Mouse (Mus musculus) heart, embryonic 14.5 days (tissue): ENCODE results near the gene Nav1. TPM values are rescaled to one million over a fixed set of nuclear protein-coding genes. Genes with fewer than 3 reads are reported as not detected.
A peak's percentile ranks its signal among the peaks of the same experiment; 100 is the strongest.

Source experiments
- ATAC-seq: fragments of 200-750 bp; cut with Nextera tagmentation; 2 replicates; pipeline ENCODE4 v1.8.0; 2017; ENCODE audit warnings: low read depth, moderate TSS enrichment; ENCODE audit not compliant: insufficient number of reproducible peaks, insufficient read depth, low FRiP score
- H3K27ac ChIP-seq, 2 experiments: fragments of 200-500 bp in 1 of 2; fragments of 300-500 bp in 1 of 2; sonication (generic) in 1 of 2; replicated peaks in 1 of 2; 2 replicates each; pipeline ENCODE4 v1.5.1; 2012 to 2014; ENCODE audit warnings: low read depth in 2 of 2, low read length in 2 of 2, control low read depth in 1 of 2, mild to moderate bottlenecking in 1 of 2, mixed read lengths in 1 of 2; ENCODE audit not compliant: control insufficient read depth in 1 of 2, insufficient read depth in 1 of 2
- H3K27me3 ChIP-seq: fragments of 300-500 bp; sonication (generic); 2 replicates; pipeline ENCODE4 v1.6.1; 2014; ENCODE audit warnings: mild to moderate bottlenecking, low read length, control low read depth; ENCODE audit not compliant: control insufficient read depth, insufficient read depth
- H3K36me3 ChIP-seq: fragments of 300-500 bp; sonication (generic); 2 replicates; pipeline ENCODE4 v1.6.1; 2014; ENCODE audit warnings: mild to moderate bottlenecking, control low read depth, low read length, mixed read lengths; ENCODE audit not compliant: control insufficient read depth, insufficient read depth
- H3K4me1 ChIP-seq, 2 experiments: fragments of 200-500 bp in 1 of 2; fragments of 300-500 bp in 1 of 2; sonication (generic) in 1 of 2; 2 replicates each; pipeline ENCODE4 v1.6.1; 2012 to 2014; ENCODE audit warnings: low read length in 2 of 2, control low read depth in 1 of 2, mixed read lengths in 1 of 2; ENCODE audit not compliant: control insufficient read depth in 2 of 2, insufficient read depth in 2 of 2
- H3K4me2 ChIP-seq: fragments of 300-500 bp; sonication (generic); 2 replicates; pipeline ENCODE4 v1.6.1; 2014; ENCODE audit warnings: mild to moderate bottlenecking, low read length
- H3K4me3 ChIP-seq, 2 experiments: fragments of 200-500 bp in 1 of 2; fragments of 300-500 bp in 1 of 2; sonication (generic) in 1 of 2; 2 replicates each; pipeline ENCODE4 v1.5.1; 2012 to 2014; ENCODE audit warnings: low read length in 2 of 2, mild to moderate bottlenecking in 2 of 2, control low read depth in 1 of 2, low read depth in 1 of 2, moderate library complexity in 1 of 2; ENCODE audit not compliant: control insufficient read depth in 1 of 2, insufficient read depth in 1 of 2
- H3K9ac ChIP-seq: fragments of 300-500 bp; sonication (generic); 2 replicates; pipeline ENCODE4 v1.6.1; 2014; ENCODE audit warnings: mild to moderate bottlenecking, low read length
- H3K9me3 ChIP-seq: fragments of 300-500 bp; sonication (generic); 2 replicates; pipeline ENCODE4 v1.6.1; 2016; ENCODE audit warnings: low read length, control low read depth; ENCODE audit not compliant: control insufficient read depth
- WGBS: fragments of 180-500 bp; shearing (Covaris S2); extraction: QIAGEN DNeasy Blood & Tissue Kit; methylation state at CpG from one replicate; pipeline ENCODE4 v1.1.7; 2014; 5-methylcytosine and 5-hydroxymethylcytosine counted together
- polyA plus RNA-seq: library from polyadenylated mRNA; unstranded; fragments of >200 nt; fragmentation: Nextera tagmentation; extraction: Ambion mirVana; gene quantifications from 2 replicates; pipeline ENCODE4 v1.2.1, GENCODE M21; 2014

Nav1 gene
- polyA plus RNA-seq, 1 experiment from 2014 or later = 28.0 TPM

DNA sequence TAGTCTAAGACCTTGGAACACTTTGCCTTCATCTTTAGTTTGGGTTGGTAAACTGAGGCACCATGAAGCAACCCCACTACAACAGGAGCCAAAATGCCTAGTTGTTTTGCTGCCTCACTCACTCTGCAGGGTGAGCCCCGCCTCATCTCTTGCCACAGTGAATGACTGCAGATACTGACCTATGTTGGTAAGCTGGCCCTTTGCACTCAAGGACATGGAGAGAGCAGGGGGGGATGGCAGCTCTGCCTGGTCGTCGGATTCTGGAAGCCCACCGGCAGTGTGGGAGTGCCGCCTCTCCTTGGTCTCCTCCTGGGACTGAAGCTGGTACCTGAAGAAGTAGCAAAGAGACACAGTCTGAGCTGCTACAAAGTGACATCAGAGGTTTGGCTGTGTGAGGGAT, 139.6 kb downstream of the Nav1 start:
- H3K27me3 ChIP-seq = no peaks in the 10 kb centered on the region
- ATAC-seq = no peak
- H3K4me1 ChIP-seq = peaks cover 0 to 5% of the 10 kb centered on the region in 2 experiments; a peak in 2 of 4 replicates
- no peak overlapping the region for H3K9ac ChIP-seq
- no peaks in the 10 kb centered on the region for H3K9me3 ChIP-seq
- WGBS = 82% methylated on average over 5 of the region's 5 CpGs
- H3K36me3 ChIP-seq = peaks cover 100% of the 10 kb centered on the region
- no peak overlapping the region for H3K4me3 ChIP-seq
- H3K4me2 ChIP-seq = no peak overlapping the region
- H3K27ac ChIP-seq = no peak overlapping the region

DNA sequence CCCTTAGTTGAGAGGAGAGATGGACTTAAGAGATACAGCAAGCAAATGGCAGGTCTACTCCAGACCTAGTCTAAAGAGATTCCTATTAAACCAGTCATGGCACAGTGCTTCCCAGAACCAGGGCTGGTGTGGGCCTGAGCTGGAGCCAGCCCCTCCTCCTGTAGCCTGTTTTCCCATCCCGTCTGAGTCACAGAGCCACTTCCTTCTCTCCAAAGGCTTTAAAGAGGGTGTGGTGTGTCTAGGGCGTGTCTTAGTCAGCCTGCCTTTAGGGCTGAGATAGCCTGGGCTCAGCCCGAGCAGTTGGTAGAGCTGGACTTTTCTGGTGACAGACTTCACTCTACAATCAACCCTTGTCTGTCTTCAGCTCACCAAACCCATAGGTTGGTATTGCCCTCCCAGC, 140.2 kb downstream of the Nav1 start:
- Histone ChIP-seq H3K4me1 (peaks cover 0 to 5% of the 10 kb centered on the region in 2 experiments; a peak in 2 of 4 replicates), H3K9me3 (no peaks in the 10 kb centered on the region), H3K27me3 (no peaks in the 10 kb centered on the region), H3K4me2 (no peak overlapping the region), H3K27ac (no peak overlapping the region), H3K9ac (no peak overlapping the region), H3K36me3 (peaks cover 100% of the 10 kb centered on the region), H3K4me3 (no peak overlapping the region)
- no peak for ATAC-seq
- 43% methylated on average over 3 of the region's 3 CpGs for WGBS

DNA sequence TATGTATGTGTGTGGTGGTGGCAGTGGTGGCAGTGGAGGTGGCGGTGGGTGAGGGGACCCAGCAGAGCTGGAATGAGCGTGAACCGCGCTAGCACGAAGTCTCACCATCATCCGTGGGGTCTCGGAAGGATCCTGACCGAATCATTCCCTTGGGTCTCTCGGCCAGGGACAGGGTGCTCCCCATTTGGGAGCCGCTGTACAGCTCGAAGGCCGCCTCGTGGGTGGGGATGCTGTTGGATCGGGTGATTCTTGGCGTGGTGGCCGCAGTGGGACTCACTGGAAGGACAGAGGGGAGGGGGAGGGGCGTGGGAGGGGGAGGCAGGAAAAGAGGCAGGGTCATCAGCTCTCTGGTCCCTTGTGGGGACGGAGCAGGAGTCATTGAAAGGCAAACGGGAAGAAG, 141.4 kb downstream of the Nav1 start:
- H3K4me2 ChIP-seq = no peak overlapping the region
- H3K4me3 ChIP-seq = no peak overlapping the region
- H3K4me1 ChIP-seq = peaks cover 0 to 5% of the 10 kb centered on the region in 2 experiments; a peak in 1 of 4 replicates
- WGBS = 88% methylated on average over 19 of the region's 19 CpGs
- no peaks in the 10 kb centered on the region for H3K9me3 ChIP-seq
- H3K9ac ChIP-seq = no peak overlapping the region
- H3K27me3 ChIP-seq = no peaks in the 10 kb centered on the region
- H3K27ac ChIP-seq = no peak overlapping the region
- ATAC-seq = no peak
- H3K36me3 ChIP-seq = peaks cover 93% of the 10 kb centered on the region

- Histone ChIP-seq H3K27ac (peak overlapping the region in 1 of 2 experiments; percentile 33; a peak in 1 of 4 replicates), H3K9ac (no peak overlapping the region), H3K9me3 (no peaks in the 10 kb centered on the region), H3K4me1 (peaks cover 0 to 5% of the 10 kb centered on the region in 2 experiments; a peak in 1 of 4 replicates), H3K4me2 (no peak overlapping the region), H3K36me3 (peaks cover 93% of the 10 kb centered on the region), H3K4me3 (no peak overlapping the region), H3K27me3 (no peaks in the 10 kb centered on the region)
- ATAC-seq = no peak
- WGBS = 73% methylated on average over 8 of the region's 8 CpGs
Measured at GRCm38 (mm10) chr1:135462736-135463135, 144.4 kb downstream of the Nav1 start.

GRCm38 (mm10) chr1:135462304-135462703, 144.8 kb downstream of the Nav1 start:
- WGBS = 43% methylated on average over 4 of the region's 4 CpGs
- Histone ChIP-seq H3K4me3 (no peak overlapping the region), H3K36me3 (peaks cover 93% of the 10 kb centered on the region), H3K4me2 (no peak overlapping the region), H3K27me3 (no peaks in the 10 kb centered on the region), H3K4me1 (peaks cover 0 to 5% of the 10 kb centered on the region in 2 experiments; a peak in 1 of 4 replicates), H3K27ac (peak overlapping the region in 1 of 2 experiments; percentile 33; a peak in 2 of 4 replicates), H3K9me3 (no peaks in the 10 kb centered on the region), H3K9ac (no peak overlapping the region)
- ATAC-seq = no peak

- H3K4me3 ChIP-seq = no peak overlapping the region
- H3K36me3 ChIP-seq = peaks cover 93% of the 10 kb centered on the region
- no peak overlapping the region for H3K4me2 ChIP-seq
- H3K9ac ChIP-seq = no peak overlapping the region
- H3K27ac ChIP-seq = no peak overlapping the region
- no peaks in the 10 kb centered on the region for H3K27me3 ChIP-seq
- H3K9me3 ChIP-seq = no peaks in the 10 kb centered on the region
- no peak for ATAC-seq
- WGBS = 64% methylated on average over 3 of the region's 3 CpGs
- H3K4me1 ChIP-seq = peaks cover 0 to 5% of the 10 kb centered on the region in 2 experiments; a peak in 1 of 4 replicates
Measured at GRCm38 (mm10) chr1:135461097-135461730, 145.9 kb downstream of the Nav1 start.

GRCm38 (mm10) chr1:135460521-135460920, 146.6 kb downstream of the Nav1 start:
- WGBS = 90% methylated on average over 16 of the region's 16 CpGs
- peaks cover 93% of the 10 kb centered on the region for H3K36me3 ChIP-seq
- no peak overlapping the region for H3K4me2 ChIP-seq

DNA sequence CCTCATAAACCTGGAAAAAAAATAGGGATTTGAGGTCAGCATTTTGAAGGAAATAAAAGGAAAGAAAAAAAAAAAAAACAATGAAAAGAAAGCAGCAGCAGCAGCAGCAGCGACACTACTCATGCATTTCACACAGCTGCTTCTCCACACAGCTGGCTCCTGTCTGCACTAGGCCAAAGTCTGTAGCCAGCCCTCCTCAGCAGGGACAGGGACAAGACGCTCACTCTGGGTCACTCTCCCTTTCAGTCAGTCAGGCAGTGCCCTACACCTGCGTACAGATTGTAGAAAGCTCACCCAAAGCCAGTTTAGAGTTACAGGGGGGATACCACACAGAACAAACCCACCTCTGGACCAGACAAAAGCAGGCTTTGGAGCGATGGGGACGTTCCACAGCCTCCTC, 149.2 kb downstream of the Nav1 start:
- Histone ChIP-seq H3K27me3 (no peaks in the 10 kb centered on the region), H3K27ac (no peak overlapping the region), H3K36me3 (peaks cover 93% of the 10 kb centered on the region), H3K4me1 (peaks cover 0 to under 1% of the 10 kb centered on the region in 2 experiments; a peak in 1 of 4 replicates), H3K9me3 (no peaks in the 10 kb centered on the region), H3K9ac (no peak overlapping the region), H3K4me3 (no peak overlapping the region), H3K4me2 (no peak overlapping the region)
- ATAC-seq = no peak
- 92% methylated on average over 5 of the region's 5 CpGs for WGBS

More at GRCm38 (mm10) chr1:135460521-135460920, 146.6 kb downstream of the Nav1 start:
- H3K4me3 ChIP-seq = no peak overlapping the region
- ATAC-seq = no peak
- H3K9me3 ChIP-seq = no peaks in the 10 kb centered on the region
- no peak overlapping the region for H3K9ac ChIP-seq
- peaks cover 0 to 5% of the 10 kb centered on the region in 2 experiments; a peak in 1 of 4 replicates for H3K4me1 ChIP-seq
- H3K27ac ChIP-seq = no peak overlapping the region
- H3K27me3 ChIP-seq = no peaks in the 10 kb centered on the region
